Mouse (Mus musculus) left cerebral cortex, adult 6 months (tissue): ENCODE results near the gene Ms4a2. TPM values are rescaled to one million over a fixed set of nuclear protein-coding genes. Genes with fewer than 3 reads are reported as not detected.

Source experiments
- long read RNA-seq, 2 experiments: library from polyadenylated mRNA; unstranded; transcript quantifications; one replicate each; pipeline ENCODE4 v2.0.0; 2019 to 2020
- polyA plus RNA-seq: library from polyadenylated mRNA; unstranded; fragments of <200 nt; fragmentation: Nextera tagmentation; gene quantifications from 2 replicates; pipeline ENCODE4 v1.2.3, GENCODE M21; 2021

Ms4a2 gene
- polyA plus RNA-seq, result not detected in 2 replicates
- long read RNA-seq, experiment 1, result 0 reads
- long read RNA-seq, experiment 2, result 0 reads

GRCm38 (mm10) chr19:11623551-11623950, at the start of gene Ms4a2:
Ms4a2 (minus strand) TSS chr19:11623719.

GRCm38 (mm10) chr19:11660459-11660858, 36.9 kb upstream of the Ms4a2 start, which contains the start of gene Oosp2:
Oosp2 (minus strand) TSS chr19:11660559.

GRCm38 (mm10) chr19:11640732-11641131, 17.2 kb upstream of the Ms4a2 start, which contains the start of gene Ms4a3:
Ms4a3 (minus strand) TSS chr19:11640851.

DNA sequence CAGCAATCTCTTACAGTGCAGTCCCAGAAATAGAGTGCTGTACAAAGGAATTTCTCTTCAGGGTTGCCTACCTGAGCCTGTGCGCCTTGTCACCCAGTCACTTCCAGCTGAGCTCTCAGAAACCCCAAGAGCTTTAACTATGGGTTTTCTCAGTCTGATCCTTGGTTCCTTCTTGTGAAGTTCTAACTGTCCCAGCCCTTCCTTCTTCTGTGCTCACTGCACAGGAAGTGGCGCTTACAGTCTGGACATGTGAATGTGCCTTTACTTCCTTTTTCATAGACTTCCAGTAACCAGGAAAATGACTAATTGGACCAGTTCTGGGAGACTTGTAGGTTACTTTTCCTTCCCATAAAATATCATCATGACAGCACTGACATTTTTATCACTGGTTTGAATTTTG, 18.9 kb downstream of the Ms4a2 start, which contains the start of gene Ms4a6d:
Gene Ms4a6d (minus strand): TSS at position 247 of the 400 bp plus-strand sequence.

Other genes starting within 250 kb of the Ms4a2 start
- gene Ms4a4a, start 248.2 kb downstream of the Ms4a2 start, polyA plus RNA-seq, result 0.26 and 0.46 TPM in 2 replicates
- 0.06 TPM in 1 of 2 replicates, not detected in the other for gene Ms4a4c, start 218.9 kb downstream of the Ms4a2 start, polyA plus RNA-seq
- gene Ms4a4b, start 180.2 kb downstream of the Ms4a2 start, polyA plus RNA-seq, result not detected in 2 replicates
- 0.59 and 0.72 TPM in 2 replicates for gene Ms4a6c, start 154.4 kb downstream of the Ms4a2 start, polyA plus RNA-seq
- gene Gm8369, start 137.8 kb downstream of the Ms4a2 start, polyA plus RNA-seq, result 0.28 and 0.63 TPM in 2 replicates
- 1.2 and 2.2 TPM in 2 replicates for gene Ms4a6b, start 107.2 kb downstream of the Ms4a2 start, polyA plus RNA-seq
- not detected in 2 replicates for gene Ms4a4d, start 86.9 kb downstream of the Ms4a2 start, polyA plus RNA-seq
- 1.7 and 1.8 TPM in 2 replicates for gene Ms4a6d, start 18.9 kb downstream of the Ms4a2 start, polyA plus RNA-seq
- not detected in 2 replicates for gene Ms4a3, start 17.1 kb upstream of the Ms4a2 start, polyA plus RNA-seq
- gene Oosp2, start 36.8 kb upstream of the Ms4a2 start, polyA plus RNA-seq, result not detected in 2 replicates
- gene Oosp1, start 67.4 kb upstream of the Ms4a2 start, polyA plus RNA-seq, result not detected in 2 replicates
- not detected in 2 replicates for gene Oosp3, start 73.3 kb upstream of the Ms4a2 start, polyA plus RNA-seq
- not detected in 2 replicates for gene Gif, start 123.8 kb upstream of the Ms4a2 start, polyA plus RNA-seq
- gene Mrpl16, start 146.7 kb upstream of the Ms4a2 start, polyA plus RNA-seq, result 62.4 and 67.6 TPM in 2 replicates
- gene Stx3, start 195.7 kb upstream of the Ms4a2 start, polyA plus RNA-seq, result 8.8 and 15.1 TPM in 2 replicates
- gene Olfr1417, start 215.5 kb upstream of the Ms4a2 start, polyA plus RNA-seq, result not detected in 2 replicates
- gene Olfr1418, start 237.3 kb upstream of the Ms4a2 start, polyA plus RNA-seq, result not detected in 2 replicates